Mouse (Mus musculus) lung, adult 2 months (tissue): ENCODE data around the gene Arpp21. TPM values are rescaled to one million over a fixed set of nuclear protein-coding genes. Genes with fewer than 3 reads are reported as not detected.

Experiments
- DNase-seq: peaks from one replicate; pipeline ENCODE4 v3.0.0; 2022
- H3K4me1 ChIP-seq: fragments of 200-500 bp; 2 replicates; pipeline ENCODE4 v1.6.1; 2011; ENCODE audit warnings: low read length; ENCODE audit not compliant: control insufficient read depth, insufficient read depth
- H3K4me3 ChIP-seq: fragments of 200-500 bp; replicated peaks from 2 replicates; pipeline ENCODE3; 2011; ENCODE audit warnings: low read depth, mild to moderate bottlenecking, control low read depth, low read length; ENCODE audit errors: extremely low read depth
- CTCF ChIP-seq: fragments of 200-500 bp; IDR thresholded peaks from 2 replicates; pipeline ENCODE4 v1.5.1; 2011; ENCODE audit warnings: mild to moderate bottlenecking, low read length, control low read depth; ENCODE audit not compliant: insufficient read depth
- POLR2A ChIP-seq: fragments of 200-500 bp; IDR thresholded peaks from 2 replicates; pipeline ENCODE4 v1.6.1; 2011; ENCODE audit warnings: low read depth, mild to moderate bottlenecking, control low read depth, low read length, borderline replicate concordance; ENCODE audit errors: extremely low read depth
- WGBS: fragments of 180-500 bp; shearing (Covaris S2); methylation state at CpG from one replicate; pipeline ENCODE4 v1.1.7; 2018; 5-methylcytosine and 5-hydroxymethylcytosine counted together
- polyA plus RNA-seq: library from polyadenylated mRNA; depleted of rRNA; stranded (reverse); fragments of >200 nt; gene quantifications from 2 replicates; pipeline ENCODE4 v1.2.3, GENCODE M21; 2012

Gene Arpp21
- polyA plus RNA-seq, 1 experiment: 1.0 TPM

GRCm38 (mm10) chr9:112231383-112231782, 4.4 kb downstream of the Arpp21 start:
- 79% methylated on average over 5 of the region's 5 CpGs for WGBS
- TF ChIP-seq CTCF (no peak), POLR2A (no peak)
- H3K4me1 ChIP-seq: peaks cover 3% of the 10 kb centered on the region; the same call in 1 of the 2 replicates

GRCm38 (mm10) chr9:112230716-112231361, 4.9 kb downstream of the Arpp21 start:
- no peak for TF ChIP-seq CTCF
- TF ChIP-seq POLR2A: no peak
- WGBS: 71% methylated on average over 4 of the region's 4 CpGs
- no peak overlapping the region for H3K4me3 ChIP-seq
- H3K4me1 ChIP-seq: peaks cover 3% of the 10 kb centered on the region; the same call in 1 of the 2 replicates
- DNase-seq: no peak

More at GRCm38 (mm10) chr9:112231383-112231782, 4.4 kb downstream of the Arpp21 start:
- H3K4me3 ChIP-seq: no peak overlapping the region
- no peak for DNase-seq

- DNase-seq: no peak
- TF ChIP-seq CTCF: no peak
- no peak for TF ChIP-seq POLR2A
- 75% methylated on average over 3 of the region's 3 CpGs for WGBS
- H3K4me1 ChIP-seq: no peaks in the 10 kb centered on the region
- H3K4me3 ChIP-seq: no peak overlapping the region
These were observed 7.3 kb downstream of the Arpp21 start for GRCm38 (mm10) chr9:112228470-112228869.

- no peak for TF ChIP-seq CTCF
- no peak for TF ChIP-seq POLR2A
- no peak overlapping the region for H3K4me3 ChIP-seq
- 24% methylated on average over 13 of the region's 13 CpGs for WGBS
These were observed 8.6 kb downstream of the Arpp21 start for GRCm38 (mm10) chr9:112227174-112227573.

GRCm38 (mm10) chr9:112226511-112226910, 9.2 kb downstream of the Arpp21 start:
- no peak for TF ChIP-seq CTCF
- no peak for TF ChIP-seq POLR2A
- no peak overlapping the region for H3K4me3 ChIP-seq
- no peak for DNase-seq
- 14% methylated on average over 1 of the region's 1 CpGs for WGBS
- no peaks in the 10 kb centered on the region for H3K4me1 ChIP-seq

More at GRCm38 (mm10) chr9:112227174-112227573, 8.6 kb downstream of the Arpp21 start:
- DNase-seq: no peak
- no peaks in the 10 kb centered on the region for H3K4me1 ChIP-seq

GRCm38 (mm10) chr9:112225046-112225445, 10.7 kb downstream of the Arpp21 start:
- WGBS: 52% methylated on average over 2 of the region's 2 CpGs
- H3K4me3 ChIP-seq: no peak overlapping the region
- no peak for DNase-seq
- TF ChIP-seq CTCF: no peak
- TF ChIP-seq POLR2A: no peak
- no peaks in the 10 kb centered on the region for H3K4me1 ChIP-seq

- TF ChIP-seq POLR2A (no peak), CTCF (no peak)
- 75% methylated on average over 8 of the region's 8 CpGs for whole genome bisulfite sequencing
- Histone ChIP-seq H3K4me3 (no peak overlapping the region), H3K4me1 (no peaks in the 10 kb centered on the region)
- no peak for DNase-seq
These were observed 16.4 kb downstream of the Arpp21 start for GRCm38 (mm10) chr9:112219372-112219771.

GRCm38 (mm10) chr9:112218237-112218636, 17.5 kb downstream of the Arpp21 start:
- 70% methylated on average over 3 of the region's 3 CpGs for WGBS
- TF ChIP-seq POLR2A (no peak), CTCF (no peak)
- Histone ChIP-seq H3K4me1 (no peaks in the 10 kb centered on the region), H3K4me3 (no peak overlapping the region)
- no peak for DNase-seq

GRCm38 (mm10) chr9:112217161-112217560, 18.6 kb downstream of the Arpp21 start:
- TF ChIP-seq POLR2A (no peak), CTCF (no peak)
- DNase-seq: no peak
- Histone ChIP-seq H3K4me1 (no peaks in the 10 kb centered on the region), H3K4me3 (no peak overlapping the region)
- WGBS: 77% methylated on average over 4 of the region's 4 CpGs
